26 mouse cellular contexts compared by ENCODE assay signal in genomic region chr2:71742557-71742956, GRCm38 (mm10).
"Had no signal": no experiment of that assay in that cellular context is flagged by ENCODE, and none has a peak within 500 bp of the region (broad histone marks: within the 10 kb centered on the region; RNA-seq: fewer than 3 reads in every experiment).

No protein-coding gene starts in this region.

- H3K27me3 ChIP-seq: heart, embryonic 12.5 days; hindbrain, embryonic 12.5 days; intestine, embryonic 15.5 days; limb, embryonic 12.5 days; liver, embryonic 13.5 days; liver, embryonic 15.5 days had no signal

- H3K4me2 ChIP-seq: heart, embryonic 12.5 days; hindbrain, embryonic 12.5 days; hindbrain, embryonic 14.5 days; intestine, embryonic 15.5 days; limb, embryonic 12.5 days; liver, embryonic 11.5 days; liver, embryonic 13.5 days; liver, embryonic 15.5 days had no signal

- ATAC-seq: hindbrain, embryonic 16.5 days; inflammation-experienced regulatory T-cells, adult 6 months; intestine, embryonic 15.5 days; intestine, postnatal 0 days; liver, postnatal 0 days had no signal

- H3K9me3 ChIP-seq: heart, embryonic 10.5 days; heart, embryonic 12.5 days; hindbrain, embryonic 10.5 days; hindbrain, embryonic 12.5 days; intestine, embryonic 15.5 days; limb, embryonic 10.5 days; limb, embryonic 12.5 days; liver, embryonic 13.5 days; liver, embryonic 15.5 days had no signal

- H3K9ac ChIP-seq: heart, embryonic 12.5 days; hindbrain, embryonic 12.5 days; hindbrain, embryonic 14.5 days; intestine, embryonic 15.5 days; limb, embryonic 12.5 days; liver, embryonic 13.5 days; liver, embryonic 15.5 days; liver, postnatal 0 days had no signal

- DNase-seq: gastrocnemius, postnatal 10 days; heart, adult 18-20 months; heart, postnatal 10 days; heart, postnatal 4 days; kidney, adult 8-10 months; kidney, postnatal 10 days; kidney, postnatal 25 days; kidney, postnatal 4 days; liver; liver, embryonic 13.5 days; liver, postnatal 0 days had no signal

- H3K27ac ChIP-seq: hindbrain, embryonic 10.5 days; hindbrain, embryonic 12.5 days; hindbrain, embryonic 14.5 days; intestine, embryonic 15.5 days; layer of hippocampus, adult 2 months; left cerebral cortex, adult 2 months; limb, embryonic 10.5 days; limb, embryonic 12.5 days; liver, embryonic 13.5 days; liver, embryonic 15.5 days had no signal

- H3K4me3 ChIP-seq: heart, embryonic 10.5 days; heart, embryonic 12.5 days; hindbrain, embryonic 10.5 days; hindbrain, embryonic 12.5 days; intestine, embryonic 15.5 days; layer of hippocampus, adult 2 months; left cerebral cortex, adult 2 months; limb, embryonic 10.5 days; limb, embryonic 12.5 days; liver, embryonic 13.5 days; liver, embryonic 15.5 days had no signal

- H3K36me3 ChIP-seq: heart, embryonic 10.5 days; heart, embryonic 12.5 days; hindbrain, embryonic 10.5 days; hindbrain, embryonic 12.5 days; intestine, embryonic 15.5 days; limb, embryonic 10.5 days; limb, embryonic 12.5 days; liver, embryonic 13.5 days; liver, embryonic 15.5 days had no signal
